Mouse (Mus musculus): ENCODE measurements around the gene Tenm3. TPM values are rescaled to one million over a fixed set of nuclear protein-coding genes. Genes with fewer than 3 reads are reported as not detected.

The Tenm3 gene
- polyA plus RNA-seq, 1 experiment from 2014 or later, result 8.3 TPM

- ATAC-seq (ENCODE audit: insufficient number of reproducible peaks, insufficient read depth, low FRiP score, low read depth), result no peak
- no peak overlapping the region for H3K4me2 ChIP-seq (ENCODE audit: low read length)
- H3K9ac ChIP-seq (ENCODE audit: low read length), result no peak overlapping the region
- 50% methylated on average over 4 of the region's 4 CpGs for WGBS
- no peaks in the 10 kb centered on the region for H3K9me3 ChIP-seq (ENCODE audit: control insufficient read depth, low read length)
- no peak overlapping the region for H3K27ac ChIP-seq (replicated peaks in 1 of 2; ENCODE audit: control insufficient read depth in 1 of 2, insufficient read depth in 1 of 2, low read depth in 2 of 2, low read length in 2 of 2)
- H3K4me1 ChIP-seq (ENCODE audit: control insufficient read depth in 2 of 2, insufficient read depth in 2 of 2, low read length in 2 of 2), result no peaks in the 10 kb centered on the region
- H3K27me3 ChIP-seq (ENCODE audit: control insufficient read depth, insufficient read depth, low read length), result no peaks in the 10 kb centered on the region
- H3K36me3 ChIP-seq (ENCODE audit: control insufficient read depth, insufficient read depth, low read length), result no peaks in the 10 kb centered on the region
- H3K4me3 ChIP-seq (ENCODE audit: control insufficient read depth in 1 of 2, insufficient read depth in 1 of 2, low read depth in 1 of 2, low read length in 2 of 2), result no peak overlapping the region
Measured at GRCm38 (mm10) chr8:48635815-48636214, 207.9 kb downstream of the Tenm3 start.

- Histone ChIP-seq H3K9ac (ENCODE audit: low read length) (no peak overlapping the region), H3K4me2 (ENCODE audit: low read length) (no peak overlapping the region), H3K27me3 (ENCODE audit: control insufficient read depth, insufficient read depth, low read length) (no peaks in the 10 kb centered on the region), H3K4me3 (ENCODE audit: control insufficient read depth in 1 of 2, insufficient read depth in 1 of 2, low read depth in 1 of 2, low read length in 2 of 2) (no peak overlapping the region), H3K4me1 (ENCODE audit: control insufficient read depth in 2 of 2, insufficient read depth in 2 of 2, low read length in 2 of 2) (no peaks in the 10 kb centered on the region), H3K9me3 (ENCODE audit: control insufficient read depth, low read length) (no peaks in the 10 kb centered on the region), H3K27ac (replicated peaks in 1 of 2; ENCODE audit: control insufficient read depth in 1 of 2, insufficient read depth in 1 of 2, low read depth in 2 of 2, low read length in 2 of 2) (no peak overlapping the region), H3K36me3 (ENCODE audit: control insufficient read depth, insufficient read depth, low read length) (no peaks in the 10 kb centered on the region)
- WGBS, result 69% methylated on average over 8 of the region's 8 CpGs
- no peak for ATAC-seq (ENCODE audit: insufficient number of reproducible peaks, insufficient read depth, low FRiP score, low read depth)
Measured at GRCm38 (mm10) chr8:48633426-48633825, 210.3 kb downstream of the Tenm3 start.

- no peaks in the 10 kb centered on the region for H3K27me3 ChIP-seq (ENCODE audit: control insufficient read depth, insufficient read depth, low read length)
- H3K27ac ChIP-seq (replicated peaks in 1 of 2; ENCODE audit: control insufficient read depth in 1 of 2, insufficient read depth in 1 of 2, low read depth in 2 of 2, low read length in 2 of 2), result no peak overlapping the region
- H3K4me1 ChIP-seq (ENCODE audit: control insufficient read depth in 2 of 2, insufficient read depth in 2 of 2, low read length in 2 of 2), result no peaks in the 10 kb centered on the region
- H3K4me2 ChIP-seq (ENCODE audit: low read length), result no peak overlapping the region
- WGBS, result 89% methylated on average over 11 of the region's 11 CpGs
- H3K36me3 ChIP-seq (ENCODE audit: control insufficient read depth, insufficient read depth, low read length), result no peaks in the 10 kb centered on the region
- H3K9me3 ChIP-seq (ENCODE audit: control insufficient read depth, low read length), result no peaks in the 10 kb centered on the region
- no peak for ATAC-seq (ENCODE audit: insufficient number of reproducible peaks, insufficient read depth, low FRiP score, low read depth)
- H3K9ac ChIP-seq (ENCODE audit: low read length), result no peak overlapping the region
- H3K4me3 ChIP-seq (ENCODE audit: control insufficient read depth in 1 of 2, insufficient read depth in 1 of 2, low read depth in 1 of 2, low read length in 2 of 2), result no peak overlapping the region
Measured at GRCm38 (mm10) chr8:48622517-48623153, 221.1 kb downstream of the Tenm3 start.

- no peak for ATAC-seq (ENCODE audit: insufficient number of reproducible peaks, insufficient read depth, low FRiP score, low read depth)
Measured at GRCm38 (mm10) chr8:48615088-48615487, 228.7 kb downstream of the Tenm3 start.

GRCm38 (mm10) chr8:48611934-48612512, 231.7 kb downstream of the Tenm3 start:
- no peak for ATAC-seq (ENCODE audit: insufficient number of reproducible peaks, insufficient read depth, low FRiP score, low read depth)
- WGBS, result 75% methylated on average over 10 of the region's 10 CpGs
- no peaks in the 10 kb centered on the region for H3K27me3 ChIP-seq (ENCODE audit: control insufficient read depth, insufficient read depth, low read length)
- H3K27ac ChIP-seq (replicated peaks in 1 of 2; ENCODE audit: control insufficient read depth in 1 of 2, insufficient read depth in 1 of 2, low read depth in 2 of 2, low read length in 2 of 2), result no peak overlapping the region
- H3K4me3 ChIP-seq (ENCODE audit: control insufficient read depth in 1 of 2, insufficient read depth in 1 of 2, low read depth in 1 of 2, low read length in 2 of 2), result no peak overlapping the region
- no peaks in the 10 kb centered on the region for H3K36me3 ChIP-seq (ENCODE audit: control insufficient read depth, insufficient read depth, low read length)
- no peak overlapping the region for H3K9ac ChIP-seq (ENCODE audit: low read length)
- no peaks in the 10 kb centered on the region for H3K4me1 ChIP-seq (ENCODE audit: control insufficient read depth in 2 of 2, insufficient read depth in 2 of 2, low read length in 2 of 2)
- H3K4me2 ChIP-seq (ENCODE audit: low read length), result no peak overlapping the region
- no peaks in the 10 kb centered on the region for H3K9me3 ChIP-seq (ENCODE audit: control insufficient read depth, low read length)

More at GRCm38 (mm10) chr8:48615088-48615487, 228.7 kb downstream of the Tenm3 start:
- Histone ChIP-seq H3K9me3 (ENCODE audit: control insufficient read depth, low read length) (no peaks in the 10 kb centered on the region), H3K4me3 (ENCODE audit: control insufficient read depth in 1 of 2, insufficient read depth in 1 of 2, low read depth in 1 of 2, low read length in 2 of 2) (no peak overlapping the region), H3K9ac (ENCODE audit: low read length) (no peak overlapping the region), H3K27ac (replicated peaks in 1 of 2; ENCODE audit: control insufficient read depth in 1 of 2, insufficient read depth in 1 of 2, low read depth in 2 of 2, low read length in 2 of 2) (no peak overlapping the region), H3K36me3 (ENCODE audit: control insufficient read depth, insufficient read depth, low read length) (no peaks in the 10 kb centered on the region), H3K4me1 (ENCODE audit: control insufficient read depth in 2 of 2, insufficient read depth in 2 of 2, low read length in 2 of 2) (no peaks in the 10 kb centered on the region), H3K27me3 (ENCODE audit: control insufficient read depth, insufficient read depth, low read length) (no peaks in the 10 kb centered on the region), H3K4me2 (ENCODE audit: low read length) (no peak overlapping the region)
- 61% methylated on average over 8 of the region's 8 CpGs for WGBS

- 87% methylated on average over 12 of the region's 12 CpGs for WGBS
Measured at GRCm38 (mm10) chr8:48611126-48611525, 232.6 kb downstream of the Tenm3 start.

GRCm38 (mm10) chr8:48610316-48610715, 233.4 kb downstream of the Tenm3 start:
- no peak overlapping the region for H3K4me3 ChIP-seq (ENCODE audit: control insufficient read depth in 1 of 2, insufficient read depth in 1 of 2, low read depth in 1 of 2, low read length in 2 of 2)
- no peaks in the 10 kb centered on the region for H3K36me3 ChIP-seq (ENCODE audit: control insufficient read depth, insufficient read depth, low read length)
- ATAC-seq (ENCODE audit: insufficient number of reproducible peaks, insufficient read depth, low FRiP score, low read depth), result no peak
- H3K27ac ChIP-seq (replicated peaks in 1 of 2; ENCODE audit: control insufficient read depth in 1 of 2, insufficient read depth in 1 of 2, low read depth in 2 of 2, low read length in 2 of 2), result no peak overlapping the region
- no peaks in the 10 kb centered on the region for H3K9me3 ChIP-seq (ENCODE audit: control insufficient read depth, low read length)
- H3K4me2 ChIP-seq (ENCODE audit: low read length), result no peak overlapping the region
- H3K4me1 ChIP-seq (ENCODE audit: control insufficient read depth in 2 of 2, insufficient read depth in 2 of 2, low read length in 2 of 2), result no peaks in the 10 kb centered on the region
- no peaks in the 10 kb centered on the region for H3K27me3 ChIP-seq (ENCODE audit: control insufficient read depth, insufficient read depth, low read length)
- 72% methylated on average over 6 of the region's 6 CpGs for WGBS
- no peak overlapping the region for H3K9ac ChIP-seq (ENCODE audit: low read length)

More at GRCm38 (mm10) chr8:48611126-48611525, 232.6 kb downstream of the Tenm3 start:
- Histone ChIP-seq H3K36me3 (ENCODE audit: control insufficient read depth, insufficient read depth, low read length) (no peaks in the 10 kb centered on the region), H3K27ac (replicated peaks in 1 of 2; ENCODE audit: control insufficient read depth in 1 of 2, insufficient read depth in 1 of 2, low read depth in 2 of 2, low read length in 2 of 2) (no peak overlapping the region), H3K4me3 (ENCODE audit: control insufficient read depth in 1 of 2, insufficient read depth in 1 of 2, low read depth in 1 of 2, low read length in 2 of 2) (no peak overlapping the region), H3K27me3 (ENCODE audit: control insufficient read depth, insufficient read depth, low read length) (no peaks in the 10 kb centered on the region), H3K9me3 (ENCODE audit: control insufficient read depth, low read length) (no peaks in the 10 kb centered on the region), H3K4me1 (ENCODE audit: control insufficient read depth in 2 of 2, insufficient read depth in 2 of 2, low read length in 2 of 2) (no peaks in the 10 kb centered on the region), H3K4me2 (ENCODE audit: low read length) (no peak overlapping the region), H3K9ac (ENCODE audit: low read length) (no peak overlapping the region)
- no peak for ATAC-seq (ENCODE audit: insufficient number of reproducible peaks, insufficient read depth, low FRiP score, low read depth)

GRCm38 (mm10) chr8:48609684-48610083, 234.1 kb downstream of the Tenm3 start:
- 70% methylated on average over 4 of the region's 4 CpGs for WGBS
- Histone ChIP-seq H3K4me2 (ENCODE audit: low read length) (no peak overlapping the region), H3K9me3 (ENCODE audit: control insufficient read depth, low read length) (no peaks in the 10 kb centered on the region), H3K36me3 (ENCODE audit: control insufficient read depth, insufficient read depth, low read length) (no peaks in the 10 kb centered on the region), H3K4me3 (ENCODE audit: control insufficient read depth in 1 of 2, insufficient read depth in 1 of 2, low read depth in 1 of 2, low read length in 2 of 2) (no peak overlapping the region), H3K27me3 (ENCODE audit: control insufficient read depth, insufficient read depth, low read length) (no peaks in the 10 kb centered on the region), H3K9ac (ENCODE audit: low read length) (no peak overlapping the region), H3K4me1 (ENCODE audit: control insufficient read depth in 2 of 2, insufficient read depth in 2 of 2, low read length in 2 of 2) (no peaks in the 10 kb centered on the region), H3K27ac (replicated peaks in 1 of 2; ENCODE audit: control insufficient read depth in 1 of 2, insufficient read depth in 1 of 2, low read depth in 2 of 2, low read length in 2 of 2) (no peak overlapping the region)
- no peak for ATAC-seq (ENCODE audit: insufficient number of reproducible peaks, insufficient read depth, low FRiP score, low read depth)

Measured in heart, embryonic 14.5 days (tissue).